Mouse (Mus musculus): ENCODE results near the gene 9930104L06Rik. TPM values are rescaled to one million over a fixed set of nuclear protein-coding genes. Genes with fewer than 3 reads are reported as not detected.

9930104L06Rik gene
- total RNA-seq, 2 experiments from 2014 or later: 16.8 to 17.5 TPM

DNA sequence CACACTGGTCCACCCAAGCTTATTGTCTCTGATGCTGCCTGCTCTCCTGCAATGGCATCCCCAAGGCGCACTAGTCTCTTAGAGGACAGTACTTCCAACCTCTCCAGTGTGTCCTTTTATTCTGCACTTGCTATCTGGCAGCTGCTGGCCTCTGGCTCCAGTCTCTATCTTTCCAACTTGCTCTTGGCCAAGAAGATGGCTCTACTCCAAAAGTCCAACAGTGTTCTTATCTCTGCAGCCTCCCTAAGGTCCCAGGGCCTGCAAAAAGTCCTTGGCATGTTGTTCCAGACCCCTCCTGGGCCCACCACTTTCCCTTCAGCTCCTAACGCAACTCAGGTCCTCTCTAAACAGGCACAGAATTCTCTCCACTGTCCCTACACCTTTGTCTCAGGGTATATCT, 20.4 kb downstream of the 9930104L06Rik start:
- no peak for DNase-seq (ENCODE audit: low spot score in 2 of 2)

GRCm38 (mm10) chr4:124959062-124959461, 22.2 kb downstream of the 9930104L06Rik start:
- DNase-seq (ENCODE audit: low spot score in 2 of 2): no peak

GRCm38 (mm10) chr4:124960940-124961339, 24.1 kb downstream of the 9930104L06Rik start:
- DNase-seq (ENCODE audit: low spot score in 2 of 2): no peak

DNA sequence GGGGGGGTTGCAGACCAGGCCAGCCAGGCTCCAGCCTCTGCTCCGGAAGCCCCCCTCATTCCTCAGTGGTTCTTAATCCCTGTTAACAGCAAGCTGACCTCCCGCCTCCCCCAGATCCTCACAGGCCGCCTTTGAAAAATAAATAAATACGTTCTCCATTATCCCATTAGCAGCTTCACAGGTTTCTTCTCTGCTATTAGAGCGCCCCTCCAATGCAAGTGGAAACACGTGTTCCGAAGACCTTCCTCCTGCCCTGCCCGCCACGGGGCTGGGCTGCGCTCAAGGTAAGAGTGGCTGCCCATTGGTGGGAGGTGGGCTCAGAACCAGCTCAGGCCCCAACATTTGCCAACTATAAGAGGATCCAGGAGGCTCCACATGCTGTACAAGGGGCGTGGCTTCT, 25.7 kb downstream of the 9930104L06Rik start:
- no peak for DNase-seq (ENCODE audit: low spot score in 2 of 2)

GRCm38 (mm10) chr4:124964912-124965599, 28.2 kb downstream of the 9930104L06Rik start:
- DNase-seq (ENCODE audit: low spot score in 2 of 2): no peak

DNA sequence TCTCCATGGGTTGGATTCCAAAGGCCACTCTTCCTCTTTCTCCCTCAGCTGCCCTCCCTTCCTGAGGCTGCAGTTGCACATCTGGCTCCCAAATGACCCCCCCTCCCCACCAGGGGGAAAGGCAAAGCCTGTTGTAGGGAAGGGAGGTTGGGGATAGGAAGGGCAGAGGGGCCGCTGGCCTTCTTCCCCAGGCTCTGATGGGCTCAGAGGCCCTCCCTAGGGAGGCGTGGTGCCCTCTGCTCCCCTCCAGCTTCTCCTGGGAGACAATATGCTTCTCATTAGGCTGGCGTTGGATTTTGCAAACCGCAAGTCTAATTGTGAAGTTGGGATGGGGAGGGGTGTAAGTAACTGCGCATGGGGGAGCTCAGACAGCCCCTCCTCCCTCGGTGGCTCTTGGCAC, 31.9 kb downstream of the 9930104L06Rik start:
- no peak for DNase-seq (ENCODE audit: low spot score in 2 of 2)

GRCm38 (mm10) chr4:124969219-124969848, 32.5 kb downstream of the 9930104L06Rik start:
- DNase-seq (ENCODE audit: low spot score in 2 of 2): no peak

- no peak for DNase-seq (ENCODE audit: low spot score in 2 of 2)
Observed at GRCm38 (mm10) chr4:124970194-124970593, 33.3 kb downstream of the 9930104L06Rik start.

GRCm38 (mm10) chr4:124970677-124971076, 33.8 kb downstream of the 9930104L06Rik start:
- no peak for DNase-seq (ENCODE audit: low spot score in 2 of 2)

GRCm38 (mm10) chr4:124971094-124971493, 34.2 kb downstream of the 9930104L06Rik start:
- no peak for DNase-seq (ENCODE audit: low spot score in 2 of 2)

DNA sequence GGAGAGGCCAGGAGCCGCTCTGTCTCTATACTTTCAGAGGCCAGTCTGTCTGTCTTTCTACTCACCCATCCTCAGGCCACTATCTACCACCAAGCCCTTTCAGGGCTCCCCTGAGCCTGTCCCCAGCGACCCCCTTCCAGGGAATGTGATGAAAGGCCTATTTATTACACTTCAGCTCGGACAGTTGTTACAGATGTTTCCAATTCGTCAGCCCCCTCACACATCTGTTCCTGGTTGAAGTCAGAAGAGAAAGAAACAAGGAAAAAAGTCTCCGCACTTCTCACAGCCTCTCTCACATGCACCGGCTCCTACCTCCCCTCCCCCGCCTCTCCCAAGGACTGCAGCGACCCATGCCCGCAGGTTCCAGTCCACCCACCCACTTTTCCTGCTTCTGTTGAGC, 35.5 kb downstream of the 9930104L06Rik start:
- no peak for DNase-seq (ENCODE audit: low spot score in 2 of 2)

DNA sequence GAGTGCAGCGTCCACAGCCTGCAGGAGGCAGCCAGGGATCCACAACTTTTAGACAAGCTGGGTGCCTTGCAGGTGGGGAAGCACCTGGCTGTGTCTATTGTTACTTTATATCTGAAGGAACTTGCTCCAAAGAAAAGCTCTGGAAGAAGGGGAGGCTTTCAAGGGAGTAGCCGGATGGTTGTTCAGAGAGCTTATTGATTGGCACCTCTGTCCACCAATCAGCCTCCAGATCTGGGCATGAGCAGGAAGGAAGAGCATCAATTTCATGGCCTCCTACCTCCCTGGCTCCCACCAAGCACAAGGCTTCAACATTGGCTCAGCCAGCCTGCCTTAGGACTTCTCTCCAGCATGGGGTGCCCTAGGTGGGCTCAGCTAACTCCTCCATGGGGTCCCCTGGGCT, 36.4 kb downstream of the 9930104L06Rik start:
- no peak for DNase-seq (ENCODE audit: low spot score in 2 of 2)

DNA sequence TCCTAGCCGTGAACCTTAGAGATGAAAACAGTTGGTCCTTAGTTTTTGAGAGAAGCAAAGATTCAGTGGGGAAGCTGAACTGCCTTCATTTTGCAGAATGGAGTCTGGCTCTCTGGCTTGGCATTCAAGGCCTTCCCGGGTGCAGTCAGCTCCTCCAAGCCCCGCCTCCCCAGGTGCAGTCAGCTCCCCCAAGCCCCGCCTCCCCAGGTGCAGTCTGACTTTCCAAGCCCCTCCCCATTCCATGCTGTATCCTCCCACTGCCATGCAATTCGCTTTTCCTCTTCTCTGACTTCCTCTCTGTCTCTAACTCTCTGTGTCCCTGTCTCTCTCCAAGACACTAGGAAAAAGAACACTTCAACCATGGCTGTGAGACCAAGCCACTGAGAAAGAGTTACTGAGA, 41.4 kb downstream of the 9930104L06Rik start:
- DNase-seq (ENCODE audit: low spot score in 2 of 2): no peak

DNA sequence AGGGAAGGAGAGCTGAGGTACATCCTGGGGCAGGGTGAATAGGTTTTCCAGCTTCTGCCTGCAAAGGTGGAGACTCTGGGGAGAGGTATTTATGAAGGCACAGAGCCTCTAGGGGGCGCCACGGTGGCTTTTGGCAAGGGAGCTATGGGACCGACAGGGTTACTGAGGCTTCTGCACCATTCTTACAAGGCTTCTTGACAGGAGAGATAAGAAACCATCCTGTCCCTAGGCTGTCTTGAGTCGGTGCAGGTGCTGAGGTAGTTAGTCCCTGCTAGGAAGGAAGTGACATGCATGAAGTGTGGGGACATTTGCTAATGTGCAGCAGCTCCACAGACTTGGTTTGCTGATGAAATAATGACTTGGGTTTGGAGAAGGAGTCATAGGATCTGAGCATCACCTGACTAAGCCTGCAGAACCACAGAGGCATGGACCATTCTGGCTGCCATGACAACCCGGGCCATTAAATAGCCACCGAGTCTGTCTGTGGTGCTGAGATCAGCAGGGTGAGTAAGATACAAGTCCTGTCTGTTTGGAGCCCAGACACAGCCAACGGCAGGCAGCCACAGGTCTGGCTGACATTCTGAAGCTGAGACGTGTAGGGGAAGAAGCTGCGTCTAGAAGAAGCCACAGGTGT, 47.2 kb downstream of the 9930104L06Rik start:
- DNase-seq (ENCODE audit: low spot score in 2 of 2): no peak

GRCm38 (mm10) chr4:124984871-124985670, 48.2 kb downstream of the 9930104L06Rik start:
- no peak for DNase-seq (ENCODE audit: low spot score in 2 of 2)

- DNase-seq (ENCODE audit: low spot score in 2 of 2): no peak
Observed at GRCm38 (mm10) chr4:124985671-124986602, 49.1 kb downstream of the 9930104L06Rik start, which contains the start of gene Rspo1. Gene Rspo1, plus strand, starts transcription at chr4:124986430.

- no peak for DNase-seq (ENCODE audit: low spot score in 2 of 2)
Observed at GRCm38 (mm10) chr4:124986739-124987710, 50.2 kb downstream of the 9930104L06Rik start.

DNA sequence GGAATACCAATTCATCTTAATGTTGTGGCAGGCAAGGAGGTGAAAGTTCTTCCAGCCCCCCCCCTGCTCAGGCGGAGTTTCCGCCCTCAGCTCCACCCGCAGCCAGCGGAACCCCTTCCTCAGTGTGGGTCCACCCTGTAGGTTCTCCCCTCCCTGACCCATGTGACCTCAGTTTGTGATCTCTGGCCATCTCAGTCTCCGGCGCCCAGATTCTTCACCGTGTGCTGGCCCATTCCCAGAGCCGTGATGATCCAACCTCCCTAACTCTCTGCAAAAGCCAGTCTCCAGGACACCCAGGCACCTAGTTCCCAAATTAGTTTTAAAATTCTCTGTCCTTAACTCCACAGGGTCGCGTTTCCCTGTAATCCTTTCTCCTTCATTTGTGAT, 50.9 kb downstream of the 9930104L06Rik start:
- no peak for DNase-seq (ENCODE audit: low spot score in 2 of 2)

DNA sequence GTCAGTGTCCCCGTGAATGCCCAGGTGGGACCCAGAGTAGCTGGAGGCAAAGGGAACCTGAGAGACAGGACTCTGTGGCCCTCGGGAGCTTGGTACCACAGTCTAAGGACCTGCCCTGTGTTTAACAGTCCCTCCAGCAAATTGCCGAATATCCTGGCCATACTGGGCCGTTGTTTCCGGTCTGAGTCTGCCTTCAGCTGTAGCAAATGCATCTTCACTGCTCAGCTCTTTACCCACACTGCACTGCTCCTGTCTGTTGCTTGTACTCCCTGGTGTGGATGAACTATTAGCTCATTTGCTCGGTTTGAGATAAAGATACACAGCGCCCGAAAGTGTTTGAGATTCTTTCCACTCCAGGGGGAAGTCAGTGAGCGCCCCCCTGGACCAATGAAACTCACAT, 51.5 kb downstream of the 9930104L06Rik start:
- DNase-seq (ENCODE audit: low spot score in 2 of 2): no peak

Data from layer of hippocampus, postnatal 14 days (tissue).